Mouse (Mus musculus) left cerebral cortex, adult 9 months (tissue): ENCODE measurements around the gene Ncor2.

ENCODE experiments used
- DNase-seq, 2 experiments: peaks; one replicate each; pipeline ENCODE4 v3.0.0; 2022; ENCODE audit warnings: low spot score in 2 of 2

Gene Ncor2

GRCm38 (mm10) chr5:125096368-125096767 is 82.7 kb downstream of the Ncor2 start:
- no peak for DNase-seq

GRCm38 (mm10) chr5:125095525-125096175 is 83.4 kb downstream of the Ncor2 start:
- no peak for DNase-seq

GRCm38 (mm10) chr5:125093795-125094194 is 85.2 kb downstream of the Ncor2 start:
- no peak for DNase-seq

GRCm38 (mm10) chr5:125088076-125088475 is 90.9 kb downstream of the Ncor2 start:
- no peak for DNase-seq

- no peak for DNase-seq
Observed at GRCm38 (mm10) chr5:125085097-125085617, 93.9 kb downstream of the Ncor2 start.

- no peak for DNase-seq
Observed at GRCm38 (mm10) chr5:125083674-125084073, 95.3 kb downstream of the Ncor2 start.

- peak in 1 of 2 experiments; percentile 66 for DNase-seq
Observed at GRCm38 (mm10) chr5:125081318-125082101, 97.5 kb downstream of the Ncor2 start.

- DNase-seq = no peak
Observed at GRCm38 (mm10) chr5:125080787-125081317, 98.2 kb downstream of the Ncor2 start.

GRCm38 (mm10) chr5:125080352-125080751 is 98.7 kb downstream of the Ncor2 start:
- no peak for DNase-seq

GRCm38 (mm10) chr5:125078220-125078619 is 100.8 kb downstream of the Ncor2 start:
- no peak for DNase-seq

GRCm38 (mm10) chr5:125076183-125076582 is 102.8 kb downstream of the Ncor2 start:
- no peak for DNase-seq

- no peak for DNase-seq
Observed at GRCm38 (mm10) chr5:125074571-125075171, 104.3 kb downstream of the Ncor2 start.

- DNase-seq = no peak
Observed at GRCm38 (mm10) chr5:125073896-125074295, 105.1 kb downstream of the Ncor2 start.

- no peak for DNase-seq
Observed at GRCm38 (mm10) chr5:125073335-125073734, 105.7 kb downstream of the Ncor2 start.

GRCm38 (mm10) chr5:125072425-125072824 is 106.6 kb downstream of the Ncor2 start:
- no peak for DNase-seq

- no peak for DNase-seq
Observed at GRCm38 (mm10) chr5:125071919-125072318, 107.1 kb downstream of the Ncor2 start.

GRCm38 (mm10) chr5:125070399-125070798 is 108.6 kb downstream of the Ncor2 start:
- no peak for DNase-seq

GRCm38 (mm10) chr5:125069916-125070315 is 109.1 kb downstream of the Ncor2 start:
- no peak for DNase-seq

- DNase-seq = no peak
Observed at GRCm38 (mm10) chr5:125069426-125069825, 109.6 kb downstream of the Ncor2 start.

- DNase-seq = no peak
Observed at GRCm38 (mm10) chr5:125068371-125068951, 110.6 kb downstream of the Ncor2 start.

- no peak for DNase-seq
Observed at GRCm38 (mm10) chr5:125067673-125068072, 111.3 kb downstream of the Ncor2 start.
